Mouse (Mus musculus) liver, embryonic 14.5 days (tissue): Measurements from ENCODE around the gene Trip13. TPM values are rescaled to one million over a fixed set of nuclear protein-coding genes. Genes with fewer than 3 reads are reported as not detected.

ENCODE experiments used
- ATAC-seq: fragments of 200-750 bp; cut with Nextera tagmentation; 2 replicates; pipeline ENCODE4 v1.8.0; 2017; ENCODE audit warnings: moderate number of reproducible peaks, mild to moderate bottlenecking, moderate library complexity; ENCODE audit not compliant: insufficient read depth
- DNase-seq, 3 experiments: peaks; one replicate each; pipeline ENCODE4 v3.0.0-alpha.2; 2012 to 2013; ENCODE audit warnings: low read depth in 3 of 3, low spot score in 3 of 3
- H3K27ac ChIP-seq: fragments of 300-500 bp; sonication (generic); 2 replicates; pipeline ENCODE4 v1.5.1; 2014; ENCODE audit warnings: moderate library complexity, mild to moderate bottlenecking, control low read depth, inconsistent platforms
- H3K27me3 ChIP-seq: fragments of 300-500 bp; sonication (generic); 2 replicates; pipeline ENCODE4 v1.6.1; 2014; ENCODE audit warnings: mild to moderate bottlenecking, low read length, moderate library complexity; ENCODE audit not compliant: control insufficient read depth, insufficient read depth
- H3K36me3 ChIP-seq: fragments of 300-500 bp; sonication (generic); replicated peaks from 2 replicates; pipeline ENCODE4 v1.6.1; 2014; ENCODE audit warnings: low read depth; ENCODE audit not compliant: control insufficient read depth, insufficient read depth
- H3K4me1 ChIP-seq, 2 experiments: fragments of 200-500 bp in 1 of 2; fragments of 300-500 bp in 1 of 2; sonication (generic) in 1 of 2; replicated peaks; 2 replicates each; pipeline ENCODE4 v1.6.1; 2012 to 2014; ENCODE audit warnings: antibody characterized with exemption in 1 of 2, inconsistent platforms in 1 of 2, low read length in 1 of 2; ENCODE audit not compliant: control insufficient read depth in 2 of 2, insufficient read depth in 2 of 2
- H3K4me2 ChIP-seq: fragments of 300-500 bp; sonication (generic); 2 replicates; pipeline ENCODE4 v1.6.1; 2014; ENCODE audit warnings: low read depth, mild to moderate bottlenecking, control low read depth, moderate library complexity
- H3K4me3 ChIP-seq, 2 experiments: fragments of 200-500 bp in 1 of 2; fragments of 300-500 bp in 1 of 2; sonication (generic) in 1 of 2; 2 replicates each; pipeline ENCODE4 v1.5.1; 2012 to 2014; ENCODE audit warnings: low read depth in 2 of 2, low read length in 2 of 2, mild to moderate bottlenecking in 2 of 2, control low read depth in 1 of 2, inconsistent platforms in 1 of 2, moderate library complexity in 1 of 2; ENCODE audit not compliant: insufficient read depth in 1 of 2
- H3K9ac ChIP-seq: fragments of 300-500 bp; sonication (generic); replicated peaks from 2 replicates; pipeline ENCODE4 v1.6.1; 2014; ENCODE audit warnings: mild to moderate bottlenecking, control low read depth, moderate library complexity
- H3K9me3 ChIP-seq: fragments of 300-500 bp; sonication (generic); 2 replicates; pipeline ENCODE4 v1.6.1; 2016; ENCODE audit warnings: low read length, mixed read lengths; ENCODE audit not compliant: control insufficient read depth
- CTCF ChIP-seq: IDR thresholded peaks from 2 replicates; pipeline ENCODE4 v1.5.1; 2016; ENCODE audit warnings: antibody characterized with exemption, low read depth, control low read depth
- EP300 ChIP-seq: IDR thresholded peaks from 2 replicates; pipeline ENCODE4 v1.6.1; 2016; ENCODE audit warnings: antibody characterized with exemption, low read depth
- WGBS: fragments of 180-500 bp; shearing (Covaris S2); extraction: QIAGEN DNeasy Blood & Tissue Kit; methylation state at CpG from one replicate; pipeline ENCODE4 v1.1.7; 2014; ENCODE audit not compliant: insufficient replicate concordance; 5-methylcytosine and 5-hydroxymethylcytosine counted together
- microRNA-seq: library from miRNA; unstranded; fragments of <30 nt; microRNA quantifications from one replicate; pipeline ENCODE4, GENCODE M21; 2016
- polyA plus RNA-seq, 2 experiments: library from polyadenylated mRNA; depleted of rRNA in 1 of 2; stranded (reverse) in 1 of 2; unstranded in 1 of 2; fragments of >200 nt; fragmentation: Nextera tagmentation in 1 of 2; extraction: Ambion mirVana in 1 of 2; gene quantifications; 2 replicates each; pipeline versions ENCODE4 v1.2.1 to v1.2.3; 2012 to 2014

The Trip13 gene
- polyA plus RNA-seq, 2 experiments, result 11.5 to 21.9 TPM

DNA sequence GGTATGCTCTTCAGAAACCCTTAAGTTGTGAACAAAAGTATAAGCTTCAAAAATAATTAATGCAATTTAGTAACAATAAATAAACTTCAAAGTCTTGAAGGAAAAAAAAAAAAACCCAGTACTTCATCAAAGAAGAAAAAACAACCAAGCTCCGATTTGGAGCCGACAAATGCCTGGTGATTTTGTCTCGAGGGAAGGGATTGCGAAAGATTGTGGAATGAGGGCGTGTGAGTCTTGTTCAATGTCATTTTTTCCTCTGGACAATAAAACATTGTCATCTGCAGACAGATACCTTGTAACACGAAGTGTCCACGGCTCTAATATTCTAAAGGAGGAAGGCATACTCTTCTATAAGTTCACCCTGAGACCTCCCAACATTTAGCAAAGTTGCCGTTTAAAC is 56.2 kb downstream of the Trip13 start:
- no peak for TF ChIP-seq CTCF
- TF ChIP-seq EP300, result no peak
- no peaks in the 10 kb centered on the region for H3K9me3 ChIP-seq
- WGBS, result 57% methylated on average over 8 of the region's 8 CpGs
- no peak overlapping the region for H3K27ac ChIP-seq
- no peak overlapping the region for H3K4me3 ChIP-seq
- no peak overlapping the region for H3K4me2 ChIP-seq
- H3K36me3 ChIP-seq, result no peaks in the 10 kb centered on the region
- H3K9ac ChIP-seq, result no peak overlapping the region
- H3K4me1 ChIP-seq, result no peaks in the 10 kb centered on the region
- no peaks in the 10 kb centered on the region for H3K27me3 ChIP-seq
- ATAC-seq (no peak), DNase-seq (no peak)

DNA sequence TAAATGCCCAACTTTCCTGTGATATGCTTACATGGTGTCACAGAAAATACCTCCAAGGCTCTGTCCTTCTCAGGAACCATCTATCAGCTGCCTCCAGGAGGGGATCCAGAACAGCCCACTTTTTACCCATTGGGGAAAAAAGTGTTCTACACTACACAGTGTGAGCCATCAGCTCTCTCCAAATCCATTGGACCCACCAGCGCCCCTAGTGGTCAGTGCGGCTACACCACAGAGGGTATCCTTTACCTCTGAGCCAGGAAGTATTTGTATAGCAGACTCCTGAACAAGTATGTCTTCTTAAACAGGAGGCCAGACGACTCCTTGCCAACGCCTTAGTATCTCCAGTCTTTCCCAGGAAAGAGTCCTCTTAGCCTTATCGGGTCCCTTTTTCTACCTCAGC is 57.8 kb downstream of the Trip13 start:
- ATAC-seq, result no peak
- H3K4me2 ChIP-seq, result no peak overlapping the region
- H3K27ac ChIP-seq, result no peak overlapping the region
- H3K4me3 ChIP-seq, result no peak overlapping the region
- DNase-seq, result no peak
- WGBS, result 68% methylated on average over 5 of the region's 5 CpGs
- H3K27me3 ChIP-seq, result no peaks in the 10 kb centered on the region
- no peak overlapping the region for H3K9ac ChIP-seq
- H3K4me1 ChIP-seq, result no peaks in the 10 kb centered on the region
- H3K9me3 ChIP-seq, result no peaks in the 10 kb centered on the region
- no peaks in the 10 kb centered on the region for H3K36me3 ChIP-seq
- TF ChIP-seq EP300, result no peak
- peak; percentile 67 for TF ChIP-seq CTCF

DNA sequence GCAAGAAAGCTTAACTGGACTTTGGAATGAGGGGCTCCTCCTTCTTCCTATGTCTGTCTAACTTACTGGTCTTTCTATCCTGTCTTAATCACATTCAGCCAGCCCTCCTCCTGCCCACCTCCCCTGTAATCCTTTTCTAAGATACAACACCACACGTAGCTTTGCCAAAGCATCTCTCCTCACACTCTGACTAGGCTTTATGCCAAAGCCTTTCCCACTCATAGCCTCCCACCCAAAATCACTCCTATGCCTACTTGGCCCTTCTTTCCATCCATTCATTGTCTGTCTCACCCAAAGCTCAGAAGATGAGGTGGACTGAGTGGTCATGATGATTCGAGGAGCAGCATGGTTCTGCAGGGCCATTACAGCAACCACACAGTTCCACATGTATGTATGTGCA is 65.4 kb downstream of the Trip13 start:
- no peak overlapping the region for H3K27ac ChIP-seq
- H3K4me1 ChIP-seq, result no peaks in the 10 kb centered on the region
- no peak overlapping the region for H3K4me3 ChIP-seq
- H3K9ac ChIP-seq, result no peak overlapping the region
- no peaks in the 10 kb centered on the region for H3K27me3 ChIP-seq
- no peak overlapping the region for H3K4me2 ChIP-seq
- TF ChIP-seq CTCF (no peak), EP300 (no peak)
- H3K9me3 ChIP-seq, result no peaks in the 10 kb centered on the region
- DNase-seq (no peak), ATAC-seq (no peak)
- WGBS, result 48% methylated on average over 2 of the region's 2 CpGs
- no peaks in the 10 kb centered on the region for H3K36me3 ChIP-seq

Small RNA genes lying within 50 kb of the gene (microRNA-seq; reads per million reads assigned to microRNA genes)
- not detected for gene Gm25197

Other genes with a start within 250 kb of the Trip13 start
- 1.2 and 1.4 TPM in 2 replicates for gene Slc6a19, start 232.9 kb downstream of the Trip13 start, polyA plus RNA-seq (2012; rRNA removed)
- 1.0 and 1.2 TPM in 2 replicates for gene Slc6a19, start 232.9 kb downstream of the Trip13 start, polyA plus RNA-seq (2014; fragmentation: Nextera tagmentation; extraction: Ambion mirVana)
- 9.2 and 9.9 TPM in 2 replicates for gene Slc12a7, start 204.7 kb downstream of the Trip13 start, polyA plus RNA-seq (2012; rRNA removed)
- 7.8 and 9.8 TPM in 2 replicates for gene Slc12a7, start 204.7 kb downstream of the Trip13 start, polyA plus RNA-seq (2014; fragmentation: Nextera tagmentation; extraction: Ambion mirVana)
- 0.09 and 0.19 TPM in 2 replicates for gene Nkd2, start 90.2 kb downstream of the Trip13 start, polyA plus RNA-seq (2012; rRNA removed)
- gene Nkd2, start 90.2 kb downstream of the Trip13 start, polyA plus RNA-seq (2014; fragmentation: Nextera tagmentation; extraction: Ambion mirVana), result 0.09 and 0.15 TPM in 2 replicates
- 14.4 and 16.7 TPM in 2 replicates for gene Brd9, start within 50 bp of the Trip13 start, polyA plus RNA-seq (2012; rRNA removed)
- gene Brd9, start within 50 bp of the Trip13 start, polyA plus RNA-seq (2014; fragmentation: Nextera tagmentation; extraction: Ambion mirVana), result 10.6 and 15.9 TPM in 2 replicates
- not detected in 2 replicates for gene Zdhhc11, start 26.1 kb upstream of the Trip13 start, polyA plus RNA-seq (2012; rRNA removed)
- not detected in 2 replicates for gene Zdhhc11, start 26.1 kb upstream of the Trip13 start, polyA plus RNA-seq (2014; fragmentation: Nextera tagmentation; extraction: Ambion mirVana)
- 0.23 and 0.29 TPM in 2 replicates for gene Tppp, start 71.6 kb upstream of the Trip13 start, polyA plus RNA-seq (2012; rRNA removed)
- 0.08 and 0.15 TPM in 2 replicates for gene Tppp, start 71.6 kb upstream of the Trip13 start, polyA plus RNA-seq (2014; fragmentation: Nextera tagmentation; extraction: Ambion mirVana)
- 5.2 and 5.5 TPM in 2 replicates for gene Cep72, start 124.5 kb upstream of the Trip13 start, polyA plus RNA-seq (2012; rRNA removed)
- 8.5 and 8.6 TPM in 2 replicates for gene Cep72, start 124.5 kb upstream of the Trip13 start, polyA plus RNA-seq (2014; fragmentation: Nextera tagmentation; extraction: Ambion mirVana)
- gene Slc9a3, start 183.7 kb upstream of the Trip13 start, polyA plus RNA-seq (2012; rRNA removed), result not detected in 2 replicates
- not detected in 2 replicates for gene Slc9a3, start 183.7 kb upstream of the Trip13 start, polyA plus RNA-seq (2014; fragmentation: Nextera tagmentation; extraction: Ambion mirVana)